Mouse (Mus musculus) olfactory bulb, adult 2 months (tissue): ENCODE measurements around the gene Gm20403.

Experiments
- CTCF ChIP-seq: fragments of 200-500 bp; IDR thresholded peaks from 2 replicates; pipeline ENCODE4 v1.5.1; 2012; ENCODE audit warnings: low read depth, mild to moderate bottlenecking, low read length, moderate library complexity; ENCODE audit not compliant: insufficient read depth
- POLR2A ChIP-seq: fragments of 200-500 bp; IDR thresholded peaks from 2 replicates; pipeline ENCODE4 v1.6.1; 2012; ENCODE audit warnings: mild to moderate bottlenecking, low read depth, low read length, moderate library complexity; ENCODE audit not compliant: insufficient read depth

DNA sequence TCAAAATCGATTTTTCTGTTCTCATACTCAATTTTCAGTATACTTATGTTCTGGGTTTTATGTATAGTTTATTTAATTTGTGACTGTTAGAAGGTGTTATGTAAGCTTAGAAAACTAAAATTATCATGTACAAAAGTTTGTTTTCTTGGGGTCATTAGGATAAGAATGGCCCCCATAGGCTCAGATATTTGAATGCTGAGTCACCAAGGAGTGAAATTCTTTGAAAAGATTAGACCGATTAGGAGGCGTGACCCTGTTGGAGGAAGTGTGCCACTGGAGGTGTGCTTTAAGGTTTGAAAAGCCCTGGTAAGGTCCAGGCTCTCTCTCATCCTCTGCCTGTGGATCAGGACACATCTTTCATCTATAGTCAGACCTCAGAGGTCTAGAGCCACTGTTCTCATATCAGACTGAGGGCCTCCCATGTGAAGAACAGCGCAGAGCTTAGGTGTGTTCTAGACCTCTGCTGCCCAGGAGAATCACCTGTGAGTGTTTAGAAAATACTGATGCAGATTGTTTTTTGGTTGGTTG is 2.1 kb upstream of the Gm20403 start:
- TF ChIP-seq CTCF (no peak), POLR2A (no peak)
